Mouse (Mus musculus) ovary, postnatal 36 days (tissue): Measurements from ENCODE around the gene Tmem255b.
A peak's percentile ranks its signal among the peaks of the same experiment; 100 is the strongest.

Experiments used
- DNase-seq: peaks from one replicate; pipeline ENCODE4 v3.0.0; 2022; ENCODE audit warnings: low spot score, mixed read lengths

The Tmem255b gene

DNA sequence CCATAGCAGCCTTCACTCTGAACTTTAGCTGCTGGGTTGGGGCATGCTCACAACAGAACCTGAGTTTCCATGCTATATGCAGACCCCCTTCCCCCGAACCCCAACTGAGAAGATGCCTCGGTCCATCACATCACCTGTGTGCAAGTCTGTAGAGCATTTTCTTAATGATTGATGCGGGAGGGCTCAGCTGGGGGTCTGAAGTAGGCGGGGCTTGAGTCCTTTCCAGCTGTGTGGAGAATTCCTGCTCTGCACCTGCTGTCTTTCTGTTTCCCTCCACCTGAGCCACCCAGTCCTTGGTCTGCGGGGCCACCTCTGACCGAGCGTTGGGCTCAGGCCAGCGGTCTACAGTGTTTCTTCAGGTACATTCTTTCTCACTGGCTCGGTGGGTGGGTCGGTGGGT lies at the start of gene Tmem255b:
Gene Tmem255b, plus strand, starts transcription at position 301 of the 400 bp plus-strand sequence.
- no peak for DNase-seq

DNA sequence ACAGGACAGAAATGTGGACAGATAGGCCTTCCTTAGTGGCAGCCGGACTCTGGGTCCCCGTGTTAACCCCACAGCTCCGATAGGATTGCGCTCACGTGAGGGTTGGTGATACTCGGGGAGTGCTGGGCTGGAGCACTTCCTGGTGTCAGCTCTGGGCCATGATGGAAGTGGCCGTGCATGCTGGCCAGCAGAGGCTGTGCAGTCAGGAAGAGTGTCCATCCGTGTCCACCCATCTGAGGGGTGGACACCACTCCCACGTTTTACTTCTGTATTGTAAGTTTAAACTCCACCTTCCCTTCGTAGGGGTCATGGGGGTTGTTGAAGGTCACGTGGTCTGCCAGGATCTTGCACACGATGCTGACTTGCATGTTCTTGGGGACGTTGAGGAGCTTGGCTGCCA lies 48.6 kb upstream of the Tmem255b start:
- DNase-seq = no peak

DNA sequence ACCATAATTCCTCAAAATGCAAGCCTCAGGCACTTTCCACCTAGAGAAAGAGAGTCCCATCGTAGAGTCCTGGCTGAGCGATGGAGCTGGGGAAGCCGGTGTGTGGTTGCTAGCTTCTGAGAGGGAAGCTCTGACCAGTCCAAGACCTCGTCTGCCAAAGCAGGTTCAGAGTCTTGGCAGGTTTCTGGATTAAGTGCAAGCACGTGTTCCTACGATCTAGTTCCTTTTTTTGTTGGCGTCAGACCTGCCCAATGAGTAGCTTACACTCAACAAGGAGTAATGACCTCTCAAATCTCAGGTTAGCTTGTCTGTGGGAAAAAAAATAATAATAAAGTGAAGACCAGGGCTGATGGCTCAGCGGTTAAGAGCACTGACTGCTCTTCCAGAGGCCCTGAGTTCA lies 47.3 kb upstream of the Tmem255b start:
- no peak for DNase-seq

DNA sequence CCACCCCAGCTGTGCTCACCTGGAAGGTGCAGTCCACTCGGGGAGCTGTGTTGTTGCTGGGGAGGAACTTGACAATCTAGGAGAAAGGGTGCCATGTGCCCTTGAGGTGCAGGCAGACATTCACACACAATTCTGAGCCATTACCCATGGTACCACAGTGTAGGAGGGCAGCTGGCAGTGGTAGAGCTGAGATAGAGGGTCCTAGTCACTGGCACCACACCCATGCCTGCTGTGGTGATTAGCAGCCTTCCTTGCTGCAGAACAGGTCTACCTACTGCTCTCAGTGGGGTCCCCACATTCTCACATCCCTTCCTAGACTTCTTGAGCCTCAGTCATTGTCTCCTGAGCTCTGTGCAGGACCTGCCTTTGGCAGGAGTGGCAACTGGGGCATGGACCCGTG lies 46.2 kb upstream of the Tmem255b start:
- DNase-seq = no peak

DNA sequence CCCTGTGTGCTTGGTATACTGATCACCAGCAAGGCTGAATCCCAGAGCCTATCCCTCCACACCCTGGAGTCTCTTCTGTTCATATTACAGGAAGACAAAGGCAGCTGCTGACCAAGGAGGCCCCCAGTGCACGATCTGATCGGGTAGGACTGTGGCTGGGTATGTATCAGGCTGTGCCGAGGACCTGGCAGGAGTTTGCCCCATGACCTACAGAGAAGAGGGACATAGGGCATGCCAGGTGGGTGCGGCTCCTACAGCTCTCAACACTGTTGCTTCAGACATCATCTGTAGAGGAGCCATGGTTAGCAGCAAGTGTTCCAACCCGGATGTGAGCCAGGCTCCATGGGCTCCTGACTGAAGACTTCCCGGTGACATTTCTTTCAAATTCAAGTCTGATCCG lies 41.1 kb upstream of the Tmem255b start:
- no peak for DNase-seq

DNA sequence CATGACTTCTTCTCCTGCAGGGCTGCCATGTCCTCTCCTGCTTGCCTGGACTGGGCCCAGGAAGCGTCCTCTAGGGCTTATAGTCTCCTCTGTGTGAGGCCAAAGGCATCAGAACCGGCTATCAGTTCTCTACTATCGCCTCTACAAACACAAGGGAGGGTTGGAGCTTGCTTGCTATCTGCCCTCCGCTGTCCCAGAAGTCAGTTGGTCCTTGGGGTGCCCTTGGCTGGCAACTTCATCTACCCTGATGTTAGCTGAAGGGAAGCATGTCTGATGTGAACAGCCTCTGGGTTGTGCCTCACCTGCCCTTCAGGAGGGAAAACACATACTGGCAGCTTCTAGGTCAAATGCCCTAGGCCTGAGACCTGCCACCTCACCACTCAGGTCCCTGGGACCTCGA lies 38.3 kb upstream of the Tmem255b start, which contains the start of gene Atp4b:
Gene Atp4b, minus strand, starts transcription at position 101 of the 400 bp plus-strand sequence.
- no peak for DNase-seq

DNA sequence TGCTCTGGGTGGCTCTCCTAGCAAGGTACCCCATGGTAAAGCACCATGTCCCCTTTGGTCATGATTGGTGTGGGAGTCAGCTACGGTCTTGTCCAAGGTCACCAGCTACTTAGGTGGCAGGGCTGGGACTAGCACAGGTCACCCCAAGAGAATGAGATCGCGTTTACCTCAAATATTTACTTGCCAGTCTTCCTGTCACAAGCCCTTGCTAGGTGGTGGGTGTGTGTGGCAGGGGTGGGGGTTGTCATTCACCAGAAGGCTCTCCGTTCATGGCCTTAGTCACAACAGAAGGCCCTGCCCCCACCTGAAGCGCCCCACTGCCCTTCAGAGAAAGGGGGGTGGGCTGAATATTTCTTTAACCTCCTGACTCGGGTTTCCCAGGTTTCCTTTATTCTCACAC lies 31.5 kb upstream of the Tmem255b start:
- DNase-seq = no peak

DNA sequence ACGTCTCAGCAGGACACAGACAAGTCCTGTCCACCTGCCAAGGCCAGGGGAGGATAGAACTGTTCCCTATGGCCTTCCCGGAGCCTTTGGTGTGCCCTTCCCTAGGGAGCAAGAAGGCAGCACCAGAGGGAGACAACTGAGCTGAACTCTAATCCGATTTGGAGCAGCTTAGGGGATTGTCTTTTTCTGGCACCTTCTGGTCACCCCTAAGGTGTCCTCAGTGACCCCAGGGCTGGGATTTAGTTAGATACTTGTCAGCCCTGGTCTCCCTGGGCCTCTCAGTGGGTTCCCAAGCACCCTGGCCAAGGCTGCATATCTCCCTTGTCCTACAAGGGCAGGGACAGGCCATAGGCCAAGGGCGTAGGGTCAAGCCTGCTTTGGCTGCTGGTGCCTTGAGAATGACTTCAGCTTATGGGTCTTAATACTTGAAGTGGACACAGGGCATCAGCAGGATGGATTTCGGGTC lies 30.3 kb upstream of the Tmem255b start, which contains the start of gene Grk1:
Gene Grk1, plus strand, starts transcription at position 416 of the 466 bp plus-strand sequence.
- no peak for DNase-seq

DNA sequence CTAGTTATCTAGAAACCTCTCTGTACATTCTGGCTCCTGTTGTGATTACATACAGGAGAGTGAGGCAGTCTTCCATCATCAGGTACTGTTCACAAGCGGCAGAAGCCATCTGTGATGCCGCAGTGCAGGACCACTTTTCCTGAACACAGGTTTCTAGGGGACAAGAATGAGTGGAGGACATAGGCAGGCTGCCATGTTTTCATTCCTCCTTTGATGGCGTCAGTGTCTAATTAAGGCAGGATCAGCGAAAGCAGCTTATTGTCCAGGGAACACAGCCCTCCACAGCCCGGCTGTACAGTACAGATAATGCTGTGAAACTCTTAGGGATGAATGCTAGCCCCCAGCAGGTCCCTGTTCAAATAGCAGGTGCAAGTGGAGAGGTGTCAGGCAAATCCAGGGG lies 29.0 kb upstream of the Tmem255b start:
- no peak for DNase-seq

DNA sequence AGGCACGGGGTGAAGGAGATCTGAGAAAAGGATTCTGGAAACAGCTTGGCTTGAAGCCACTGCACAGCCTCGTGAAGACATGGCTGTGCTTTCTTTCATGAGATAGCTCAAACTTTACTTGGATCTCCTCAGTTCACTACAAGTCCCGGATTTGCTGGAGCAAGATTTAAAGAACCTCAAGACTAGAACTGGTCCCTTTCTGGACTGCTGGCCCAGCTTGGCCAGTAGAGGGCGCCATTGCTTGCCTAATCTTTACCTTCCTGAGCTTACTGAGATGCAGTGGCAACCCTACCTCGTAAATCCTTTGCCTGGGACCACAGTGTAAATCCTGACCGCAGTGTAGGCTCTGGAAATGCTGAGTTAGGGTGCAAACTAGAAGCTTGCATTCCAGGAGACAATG lies 23.4 kb upstream of the Tmem255b start:
- peak; percentile 64 for DNase-seq

DNA sequence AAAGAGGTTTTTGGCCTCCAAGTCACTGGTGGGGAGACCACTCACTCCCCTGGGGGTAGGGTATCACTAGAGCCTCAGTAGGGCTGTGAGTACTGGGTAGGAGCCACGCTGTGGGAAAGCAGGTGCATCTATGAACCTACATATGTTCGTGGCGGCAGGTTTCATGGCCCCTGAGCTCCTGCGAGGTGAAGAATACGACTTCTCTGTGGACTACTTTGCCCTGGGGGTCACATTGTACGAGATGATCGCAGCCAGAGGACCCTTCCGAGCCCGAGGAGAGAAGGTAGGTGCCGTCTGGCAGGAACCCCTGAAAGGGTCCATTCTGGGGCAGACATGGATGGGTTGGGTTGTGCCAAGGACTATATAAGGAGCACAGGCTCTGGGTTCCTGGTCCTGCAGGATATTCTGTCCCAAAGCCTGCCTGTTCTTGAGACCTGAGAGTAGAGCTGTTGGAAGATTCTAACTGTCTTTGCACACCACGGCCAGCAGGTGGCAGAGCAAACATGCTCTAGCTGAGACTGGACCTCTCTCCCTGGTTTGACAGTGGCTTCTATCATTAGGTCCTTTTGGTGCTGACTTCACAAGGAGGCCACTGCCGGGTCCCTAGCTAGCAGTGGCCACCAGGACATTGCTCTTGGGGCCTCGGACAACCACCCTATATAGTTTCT lies 22.0 kb upstream of the Tmem255b start:
- peak; percentile 60 for DNase-seq

DNA sequence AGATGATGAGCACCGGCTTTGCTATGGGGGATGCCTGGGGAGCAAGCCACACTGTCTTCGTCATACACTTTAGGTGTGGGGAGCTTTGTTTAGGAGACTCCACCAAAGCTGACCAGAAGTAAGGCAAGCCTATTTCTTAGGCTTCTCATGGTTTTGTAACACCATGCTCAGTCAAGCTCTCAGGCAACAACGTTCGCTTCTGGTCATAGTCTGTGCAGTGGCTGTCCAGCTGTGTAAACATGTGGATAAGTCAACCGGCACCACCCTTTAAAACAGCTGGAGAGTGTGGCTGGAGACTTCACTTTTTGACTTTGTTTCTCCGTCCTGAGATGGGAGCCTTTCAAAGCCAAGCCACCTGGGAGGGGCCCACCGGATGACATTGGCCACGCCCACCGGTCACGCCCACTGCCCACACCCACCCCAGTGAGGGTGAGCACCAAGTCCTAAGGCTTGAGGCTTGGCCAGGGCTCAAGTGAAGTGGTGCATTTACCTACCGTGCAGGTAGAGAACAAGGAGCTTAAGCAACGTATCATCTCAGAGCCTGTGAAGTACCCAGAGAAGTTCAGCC lies 21.1 kb upstream of the Tmem255b start:
- DNase-seq = no peak

DNA sequence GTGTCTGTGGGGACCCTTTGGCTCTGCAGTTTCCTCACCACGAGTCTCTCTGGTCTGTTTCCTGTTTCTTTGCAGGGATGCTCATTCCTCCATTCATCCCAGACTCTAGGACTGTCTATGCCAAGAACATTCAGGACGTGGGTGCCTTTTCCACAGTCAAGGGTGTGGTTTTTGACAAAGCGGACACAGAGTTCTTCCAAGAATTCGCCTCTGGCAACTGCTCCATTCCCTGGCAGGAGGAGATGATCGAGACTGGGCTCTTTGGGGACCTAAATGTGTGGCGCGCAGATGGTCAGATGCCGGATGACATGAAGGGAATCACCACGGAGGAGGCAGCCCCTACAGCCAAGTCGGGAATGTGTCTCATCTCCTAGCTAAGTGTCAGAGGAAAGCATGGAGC lies 19.1 kb upstream of the Tmem255b start:
- no peak for DNase-seq

DNA sequence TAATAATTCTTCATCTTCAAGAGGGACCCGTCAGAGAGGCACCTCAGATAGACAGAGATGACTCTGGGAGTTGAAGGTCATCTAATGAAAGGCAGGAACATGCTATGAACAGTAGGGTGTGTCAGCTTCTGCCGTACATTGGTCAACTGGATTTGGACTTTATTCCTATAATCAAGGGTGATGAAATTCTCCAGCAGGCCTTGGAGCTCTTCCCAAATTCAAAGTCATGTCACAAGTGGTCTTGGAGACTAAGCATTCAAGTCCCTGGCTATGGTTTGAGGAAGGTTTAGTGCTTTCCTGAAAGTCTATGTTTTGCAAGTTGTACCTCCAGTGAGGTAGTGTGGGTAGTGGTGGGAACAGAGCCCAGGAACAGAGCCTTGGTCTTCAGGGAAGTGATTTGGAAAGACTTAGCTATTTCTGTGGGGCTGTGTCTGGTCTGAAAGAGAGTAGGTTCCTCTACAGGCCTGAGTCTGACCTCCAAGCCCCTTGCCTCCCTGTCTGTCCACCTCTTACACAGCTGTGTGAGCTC lies 15.8 kb upstream of the Tmem255b start:
- no peak for DNase-seq

DNA sequence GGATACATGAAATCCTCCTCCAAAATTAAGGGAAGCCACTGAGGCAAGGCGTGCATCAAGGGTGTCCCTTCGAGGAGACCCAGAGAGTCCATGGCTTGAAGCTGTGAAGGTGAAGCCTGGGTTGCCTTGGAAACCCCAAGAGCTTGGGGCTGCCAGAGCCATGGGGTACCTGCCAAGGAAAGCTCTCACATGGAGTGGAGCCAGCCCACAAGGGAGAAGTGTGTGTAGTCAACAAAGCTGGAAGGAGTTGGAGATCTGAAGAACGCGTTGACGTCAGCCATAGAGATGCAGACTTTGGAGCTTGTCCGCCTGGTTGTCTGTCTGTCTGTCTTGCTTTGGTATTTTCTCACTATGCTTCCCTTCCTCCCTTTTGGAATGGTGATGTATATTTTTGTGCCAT lies 14.0 kb upstream of the Tmem255b start:
- no peak for DNase-seq

DNA sequence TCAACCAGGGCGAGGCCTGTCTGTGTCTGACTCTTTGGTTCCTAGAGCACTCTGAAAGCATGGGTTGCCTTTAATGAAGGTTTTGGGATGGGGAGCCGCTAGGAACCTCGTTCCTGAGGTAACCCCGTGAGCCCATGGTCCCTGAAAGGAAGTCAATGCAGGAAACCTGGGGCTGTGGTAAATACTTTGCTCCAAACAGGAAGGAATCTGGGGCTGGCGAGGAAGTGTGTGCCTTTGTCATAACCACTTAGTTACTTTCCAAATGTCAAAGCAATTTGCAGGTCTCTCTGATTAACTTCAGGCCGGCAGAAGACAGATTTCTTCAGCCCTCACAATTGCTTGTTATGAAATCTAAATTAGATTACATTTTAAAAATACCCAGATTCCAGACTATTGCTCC lies 7.6 kb upstream of the Tmem255b start:
- DNase-seq = no peak

DNA sequence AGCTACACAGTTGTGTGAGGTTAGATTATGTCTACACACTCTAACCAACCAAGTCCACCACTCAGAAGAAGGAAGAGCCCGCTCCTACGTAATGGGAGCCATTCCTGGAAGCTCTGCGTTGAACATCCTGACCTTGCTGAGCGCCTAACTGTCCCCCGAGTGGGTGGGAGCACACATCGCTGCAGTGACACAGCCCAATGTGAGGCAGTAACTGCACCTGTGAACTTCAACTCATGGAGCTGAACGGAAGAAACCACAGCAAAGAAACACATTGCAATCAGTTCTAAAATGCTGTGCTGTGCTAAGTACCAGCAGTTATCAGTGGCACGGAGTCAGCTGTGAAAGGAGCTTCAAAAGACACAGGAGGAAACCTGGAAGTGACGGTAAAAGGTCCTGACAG lies 6.8 kb upstream of the Tmem255b start:
- DNase-seq = no peak

DNA sequence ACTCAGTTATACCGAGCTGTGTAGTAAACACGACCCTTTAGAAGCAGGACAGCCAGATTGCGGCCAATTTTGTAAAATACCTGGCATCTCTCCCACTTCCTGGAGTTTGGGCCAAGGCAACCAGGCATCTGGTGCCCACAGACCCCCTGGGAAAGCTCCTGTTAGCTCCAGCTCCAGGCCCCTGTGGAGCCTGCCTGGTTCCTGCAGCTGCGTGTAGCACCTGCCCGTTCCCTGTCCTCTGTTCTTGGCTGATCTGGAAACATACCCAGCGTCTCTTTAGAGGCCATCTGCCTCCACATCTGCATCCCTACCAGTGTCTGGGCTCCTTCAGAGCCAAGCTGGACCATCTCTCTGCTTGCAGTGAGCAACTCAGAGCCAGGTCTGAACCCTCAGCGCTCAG lies 4.6 kb upstream of the Tmem255b start:
- no peak for DNase-seq

DNA sequence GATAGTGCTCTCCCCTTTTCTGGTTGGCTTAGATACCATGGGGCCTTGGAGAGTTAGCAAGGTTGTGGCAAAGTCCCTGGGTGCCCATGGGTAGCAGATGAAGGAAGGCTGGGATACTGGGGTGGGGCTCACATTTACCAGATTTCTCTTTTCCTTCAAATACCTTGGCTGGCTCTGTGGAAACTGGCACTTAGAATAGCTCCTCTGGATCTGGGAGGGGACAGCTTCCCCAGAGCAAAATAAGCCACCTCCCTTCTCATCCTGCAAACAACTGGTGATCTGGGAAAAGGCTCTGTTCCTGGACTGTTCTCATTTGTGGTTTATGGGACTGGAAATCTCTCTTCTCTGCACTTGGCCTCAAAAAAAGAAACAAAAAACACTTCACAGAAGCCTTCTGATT lies 4.1 kb upstream of the Tmem255b start:
- no peak for DNase-seq

DNA sequence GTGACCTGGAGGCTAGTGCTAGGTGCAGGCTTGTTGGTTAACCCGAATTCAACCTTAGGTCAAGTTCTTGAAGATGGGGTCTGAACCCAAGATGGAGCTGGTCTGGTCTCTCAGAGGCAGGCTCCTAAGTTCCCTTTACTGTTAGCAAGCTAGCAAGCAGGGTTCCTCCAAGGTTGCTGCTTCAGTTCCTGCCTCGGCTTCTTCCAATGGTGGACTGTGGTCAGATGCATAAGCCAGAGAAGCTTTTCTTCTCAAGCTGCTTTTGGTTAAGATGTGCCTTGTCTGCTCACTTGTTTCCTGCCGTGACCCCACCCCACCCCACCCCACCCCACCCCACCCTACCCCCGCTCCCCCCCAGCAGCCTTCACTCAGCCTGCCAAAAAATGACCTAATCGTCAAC lies 1.9 kb upstream of the Tmem255b start:
- DNase-seq = no peak

DNA sequence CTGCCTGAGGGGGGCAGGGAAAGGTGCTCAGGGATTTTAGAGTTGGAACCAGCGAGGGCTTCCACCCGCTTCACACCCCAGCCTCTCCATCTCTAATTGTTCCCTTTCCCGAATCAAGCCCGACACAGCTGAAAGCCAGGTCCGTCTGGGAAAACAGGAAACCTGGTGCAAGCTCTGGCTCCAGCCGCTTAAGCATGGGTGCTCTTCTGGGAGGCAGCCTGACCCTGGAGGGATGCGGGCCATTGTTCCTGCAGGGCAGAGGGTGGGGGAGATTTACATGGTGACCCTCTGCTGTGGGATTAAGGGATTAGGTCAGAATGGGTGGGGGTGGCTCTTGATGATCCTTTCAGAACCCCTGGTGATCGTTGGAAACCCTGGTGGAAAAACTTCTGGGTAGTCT lies 1.1 kb downstream of the Tmem255b start:
- no peak for DNase-seq

DNA sequence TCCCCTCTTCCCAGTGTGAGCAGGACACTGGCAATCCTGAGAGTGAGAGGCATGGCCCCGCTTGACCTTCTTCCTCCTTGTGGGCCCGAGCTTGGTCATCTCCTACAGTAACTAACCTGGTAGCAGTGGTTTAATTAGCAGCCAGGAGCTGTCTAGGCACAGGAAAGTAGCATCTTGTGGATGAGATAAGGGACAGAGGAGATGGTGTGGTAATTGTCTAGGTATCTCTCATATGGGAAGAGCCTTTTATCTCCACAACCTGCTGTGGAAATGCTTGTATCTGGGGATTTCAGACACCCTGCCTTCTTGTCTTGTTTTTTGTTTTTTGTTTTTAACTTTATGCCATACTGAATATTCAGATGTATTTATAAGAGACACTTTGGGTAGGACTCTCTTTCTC lies 2.5 kb downstream of the Tmem255b start:
- no peak for DNase-seq

DNA sequence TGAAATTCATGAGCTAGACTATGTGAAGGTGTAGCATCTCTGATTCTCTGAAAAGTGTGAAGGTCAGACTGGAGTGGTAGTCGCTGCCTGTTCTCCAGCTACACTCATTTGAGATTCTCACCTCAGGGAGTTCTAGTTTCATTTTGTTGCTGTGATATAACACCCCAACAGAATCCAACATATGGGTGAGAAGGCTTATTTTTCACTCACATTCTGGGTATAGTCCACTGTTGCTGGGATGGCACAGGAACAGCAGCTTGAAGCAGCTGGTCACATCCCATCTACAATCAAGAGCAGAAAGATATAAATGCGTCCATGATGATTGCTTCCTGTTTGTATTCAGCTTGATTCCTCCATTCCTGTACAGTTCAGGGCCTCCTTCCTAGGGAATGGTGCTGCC lies 7.2 kb downstream of the Tmem255b start:
- no peak for DNase-seq

DNA sequence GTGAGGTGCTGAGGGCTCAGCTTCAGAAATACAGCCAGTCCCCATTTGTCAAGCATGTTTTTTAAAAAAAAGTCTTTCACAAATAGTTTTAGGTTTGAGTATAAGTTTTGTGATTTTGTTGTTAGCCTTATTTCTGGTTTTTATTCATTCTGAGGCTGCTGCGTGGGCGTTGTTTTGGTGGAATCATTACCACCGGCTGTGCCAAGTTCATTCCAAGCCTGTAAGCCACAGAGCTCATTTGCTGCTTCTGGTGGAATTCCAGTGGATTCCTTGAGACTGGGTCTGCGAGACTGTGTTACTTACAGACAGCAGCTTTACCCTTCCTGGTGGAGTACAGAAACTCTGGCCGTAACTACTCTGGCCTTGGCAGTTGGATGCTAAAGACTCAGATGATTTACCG lies 11.5 kb downstream of the Tmem255b start:
- no peak for DNase-seq
